Mouse (Mus musculus): ENCODE measurements at regions not wholly inside any gene's neighbourhood (a gene's known extent, or its start where the extent isn't known, plus 50 kb on each side); places are given as distances from the start of the nearest gene placed in this dataset.
"Not testable (repeated sequence)": the region's sequence is repeated elsewhere in the genome, so short reads cannot be mapped to it uniquely, and the experiment has no call there.

DNA sequence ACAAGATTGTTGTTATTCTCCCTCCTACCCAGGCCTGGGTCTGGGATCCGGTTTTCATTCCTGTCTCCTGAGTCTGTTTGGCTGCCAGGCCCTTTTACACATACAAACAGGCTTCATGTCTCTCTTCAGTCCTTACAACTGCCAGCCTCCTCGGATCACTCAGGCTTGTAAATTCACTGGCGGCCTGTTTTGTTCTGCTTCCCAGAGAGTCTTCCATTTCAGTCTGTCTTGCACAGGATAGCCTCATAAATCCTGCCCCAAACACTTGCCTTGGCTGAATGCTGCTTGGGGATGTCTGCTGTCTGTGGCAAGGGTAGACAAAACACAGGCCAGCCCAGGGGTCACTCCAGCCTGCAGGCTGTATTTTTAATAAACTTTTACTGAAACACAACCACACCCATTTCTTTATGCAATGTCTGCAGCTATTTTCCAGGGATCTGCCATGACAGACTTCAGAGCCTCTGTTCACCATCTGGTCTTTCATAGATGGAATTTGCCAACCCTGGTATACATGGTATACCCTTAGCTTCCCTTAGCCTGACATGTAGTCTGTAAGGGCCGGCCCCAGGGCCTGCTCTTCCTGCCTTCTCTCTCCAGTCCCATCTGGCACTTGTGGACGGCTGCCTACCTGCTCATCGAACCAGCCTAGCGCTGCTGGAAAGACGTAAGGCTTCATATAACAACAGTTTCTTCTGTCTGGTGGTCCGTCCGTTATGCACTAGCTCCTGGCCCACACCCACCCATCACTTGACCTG, 149.0 kb upstream of the Mocs1 start:
- no peak for DNase-seq (ENCODE audit: low spot score)

- no peak for DNase-seq (ENCODE audit: low spot score)
Observed at GRCm38 (mm10) chr17:49281344-49281743, 146.8 kb upstream of the Mocs1 start.

- no peak for DNase-seq (ENCODE audit: low spot score)
Observed at GRCm38 (mm10) chr17:49282498-49282897, 145.7 kb upstream of the Mocs1 start.

DNA sequence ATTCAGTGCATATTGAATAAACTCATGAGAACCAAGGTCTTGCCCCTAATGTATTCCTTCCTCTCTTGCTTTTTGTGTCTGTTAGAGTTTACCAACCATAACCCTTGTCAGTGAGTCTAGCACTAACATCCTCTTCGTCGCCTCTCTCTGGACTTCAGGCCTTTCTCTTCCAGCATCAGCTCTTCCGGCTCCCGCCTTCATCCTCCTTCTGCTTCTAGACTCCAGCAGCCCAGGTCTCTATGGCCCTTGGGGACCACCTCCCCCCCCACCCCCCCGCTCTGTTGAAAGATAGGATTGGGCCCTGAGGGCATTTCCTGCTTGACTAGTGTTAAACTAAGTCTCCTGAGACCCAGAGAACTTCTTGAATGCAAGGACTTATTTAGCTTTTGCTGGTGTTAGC, 144.7 kb upstream of the Mocs1 start:
- no peak for DNase-seq (ENCODE audit: low spot score)

- no peak for DNase-seq (ENCODE audit: low spot score)
Observed at GRCm38 (mm10) chr17:49291636-49292035, 136.5 kb upstream of the Mocs1 start.

DNA sequence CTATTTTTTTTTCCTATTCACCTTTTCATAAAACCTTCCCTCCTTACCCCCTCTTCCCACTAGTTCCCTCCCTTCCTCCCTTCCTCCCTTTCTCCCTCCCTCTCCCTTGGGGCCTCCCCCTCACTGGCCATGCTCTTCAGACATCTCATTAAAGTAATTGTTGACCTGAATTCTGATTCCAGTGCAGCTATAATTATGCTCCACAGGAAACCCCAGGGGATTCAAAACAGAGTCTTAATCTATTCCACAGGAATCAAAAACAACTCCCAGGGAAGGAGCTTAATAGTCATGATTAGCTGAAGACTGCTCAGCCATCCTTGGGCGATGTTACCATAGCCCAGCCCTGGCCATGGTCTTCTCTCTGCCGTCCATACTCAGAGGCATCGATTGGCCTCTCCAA, 123.7 kb upstream of the Mocs1 start:
- no peak for DNase-seq (ENCODE audit: low spot score)

- DNase-seq (ENCODE audit: low spot score), result no peak
Observed at GRCm38 (mm10) chr17:49305116-49305515, 123.0 kb upstream of the Mocs1 start.

GRCm38 (mm10) chr17:49309079-49309478, 119.1 kb upstream of the Mocs1 start:
- DNase-seq (ENCODE audit: low spot score), result peak; percentile 68

DNA sequence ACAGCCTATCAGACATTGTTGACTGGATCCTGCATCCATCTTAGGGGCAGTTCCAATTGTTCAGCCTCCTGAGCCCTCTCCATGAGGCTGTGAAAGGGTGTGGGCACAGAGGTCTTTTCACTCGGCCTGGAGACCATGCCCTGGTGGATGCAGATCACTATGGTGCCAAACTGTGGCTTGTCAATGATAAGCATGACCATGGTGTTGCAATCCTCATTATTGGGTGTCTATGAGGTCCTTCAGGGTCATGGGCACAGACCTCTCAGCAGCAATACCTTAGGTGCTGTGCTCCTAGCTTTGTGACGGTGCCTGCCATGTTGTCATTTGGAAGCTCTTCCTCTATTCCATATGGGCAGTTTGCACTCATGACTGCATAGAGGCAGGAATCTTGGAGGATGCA, 114.0 kb upstream of the Mocs1 start:
- no peak for DNase-seq (ENCODE audit: low spot score)

GRCm38 (mm10) chr17:49327524-49327923, 100.6 kb upstream of the Mocs1 start:
- no peak for DNase-seq (ENCODE audit: low spot score)

- DNase-seq (ENCODE audit: low spot score), result no peak
Observed at GRCm38 (mm10) chr17:49335318-49335717, 92.8 kb upstream of the Mocs1 start.

- DNase-seq (ENCODE audit: low spot score), result no peak
Observed at GRCm38 (mm10) chr17:49337881-49338280, 90.3 kb upstream of the Mocs1 start.

DNA sequence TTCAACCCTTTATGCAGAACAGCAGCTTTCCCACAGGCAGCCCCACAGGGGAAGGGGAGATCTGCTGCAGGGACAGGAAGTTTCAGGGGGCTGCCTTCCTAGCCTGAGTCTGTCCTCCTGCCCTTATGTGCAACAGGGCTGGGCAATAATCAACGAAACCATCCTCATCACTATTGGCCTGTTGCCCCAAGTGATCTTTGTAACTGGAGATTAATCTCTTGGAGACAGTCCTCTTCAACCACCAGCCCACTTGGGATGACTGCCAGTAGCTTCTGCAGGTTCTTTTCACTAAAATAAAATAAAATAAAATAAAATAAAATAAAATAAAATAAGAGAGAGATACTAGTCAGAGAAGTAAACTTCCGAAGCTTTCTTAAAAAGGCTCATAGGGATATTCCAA, 85.5 kb upstream of the Mocs1 start:
- DNase-seq (ENCODE audit: low spot score), result no peak

DNA sequence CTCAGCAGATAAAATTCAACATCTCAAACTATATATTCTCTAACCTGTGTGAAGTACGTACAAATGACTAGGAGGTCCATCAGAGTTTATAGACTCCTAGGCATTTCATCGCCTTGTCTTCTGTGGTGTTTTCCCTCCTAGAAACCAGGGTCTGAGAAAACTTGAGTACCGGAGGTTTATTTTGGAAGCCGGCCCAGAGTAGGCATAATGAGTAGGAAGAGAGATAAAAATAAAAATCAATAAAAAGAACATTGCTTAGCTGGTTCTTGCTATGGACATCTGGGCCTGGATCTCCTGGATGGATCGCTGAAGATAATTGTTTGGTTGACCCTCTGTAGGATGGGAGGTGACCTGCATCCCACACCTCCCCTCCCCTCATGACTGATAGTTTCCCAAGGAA, 81.5 kb upstream of the Mocs1 start:
- no peak for DNase-seq (ENCODE audit: low spot score)

DNA sequence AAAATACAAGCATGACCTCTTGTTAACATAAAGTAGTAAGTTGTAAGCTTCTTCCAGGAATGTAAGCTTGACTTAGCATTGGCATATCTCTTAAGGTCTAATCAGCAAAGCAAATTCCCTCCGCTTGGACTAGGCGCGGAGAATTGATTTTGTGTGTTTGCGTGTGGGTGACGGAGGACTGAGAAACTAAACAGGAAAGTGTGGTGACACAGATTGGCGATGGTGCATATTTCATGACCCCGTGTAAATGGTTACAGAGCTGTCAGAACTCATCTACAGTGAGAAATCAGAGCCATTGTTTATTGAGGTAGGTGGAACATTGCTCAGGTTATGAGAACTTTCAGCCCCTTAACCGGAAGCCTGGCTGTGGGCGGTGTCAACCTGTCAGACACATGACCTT, 78.8 kb upstream of the Mocs1 start:
- no peak for DNase-seq (ENCODE audit: low spot score)

GRCm38 (mm10) chr17:49359212-49359611, 69.0 kb upstream of the Mocs1 start:
- DNase-seq (ENCODE audit: low spot score), result no peak

DNA sequence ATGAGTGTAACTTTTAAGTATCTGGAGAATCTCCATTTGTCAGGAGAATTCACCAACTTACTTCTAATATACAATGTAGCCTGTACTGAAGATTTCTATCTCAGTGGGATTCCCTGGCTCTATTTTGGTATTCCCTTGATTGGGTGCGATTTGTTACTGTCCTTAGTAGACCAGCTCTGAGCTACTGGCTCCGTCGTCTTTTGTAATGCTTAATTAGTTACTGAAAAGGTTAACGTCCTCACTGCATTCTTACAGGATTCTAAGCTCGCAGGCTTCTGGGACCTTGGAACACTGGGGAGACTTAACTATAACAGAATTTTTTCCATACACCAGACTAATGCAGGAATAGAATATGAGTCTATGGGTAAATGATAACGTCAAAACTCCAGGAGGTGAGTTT, 67.9 kb upstream of the Mocs1 start:
- not testable (repeated sequence) for DNase-seq (ENCODE audit: low spot score)

- no peak for DNase-seq (ENCODE audit: low spot score)
Observed at GRCm38 (mm10) chr17:49367791-49368190, 60.4 kb upstream of the Mocs1 start.

- DNase-seq (ENCODE audit: low spot score), result no peak
Observed at GRCm38 (mm10) chr17:49368476-49369269, 59.5 kb upstream of the Mocs1 start.

DNA sequence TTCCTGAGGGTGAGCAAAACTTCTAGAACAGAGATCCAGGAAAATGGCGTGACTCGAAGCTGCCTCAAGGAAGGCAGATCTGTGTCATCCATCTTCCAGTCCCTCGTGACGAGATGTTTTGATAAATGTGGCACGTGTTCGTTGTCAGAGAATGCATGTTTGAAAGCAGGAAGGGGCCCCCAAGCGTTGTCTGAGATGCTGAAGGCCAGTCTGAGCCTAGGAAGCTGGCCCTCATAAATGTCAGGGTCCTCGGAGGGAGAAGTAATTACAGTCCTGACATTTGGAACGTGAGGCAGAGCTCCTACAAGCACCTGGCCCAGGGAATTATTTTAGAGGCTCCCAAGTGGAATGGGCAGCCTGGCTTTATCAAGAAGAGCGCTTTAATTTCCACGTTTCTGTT, 50.5 kb upstream of the Mocs1 start:
- no peak for DNase-seq (ENCODE audit: low spot score)

Measured in layer of hippocampus, adult 9-10 months (tissue).